Mouse (Mus musculus) thymus, postnatal 0 days (tissue): ENCODE data around the gene Cdh23. TPM values are rescaled to one million over a fixed set of nuclear protein-coding genes. Genes with fewer than 3 reads are reported as not detected.

Experiments used
- DNase-seq: peaks from one replicate; pipeline ENCODE4 v3.0.0-alpha.2; 2015; ENCODE audit warnings: low spot score
- polyA plus RNA-seq: library from polyadenylated mRNA; unstranded; fragments of >200 nt; fragmentation: Nextera tagmentation; extraction: Ambion mirVana; gene quantifications from 2 replicates; pipeline ENCODE4 v1.2.1, GENCODE M21; 2015

The Cdh23 gene
- polyA plus RNA-seq, 1 experiment from 2014 or later = 3.1 TPM

GRCm38 (mm10) chr10:60708837-60709236 is 12.5 kb upstream of the Cdh23 start:
- DNase-seq = no peak

- no peak for DNase-seq
Measured at GRCm38 (mm10) chr10:60706268-60706667, 10.0 kb upstream of the Cdh23 start.

- no peak for DNase-seq
Measured at GRCm38 (mm10) chr10:60705134-60705533, 8.8 kb upstream of the Cdh23 start.

DNA sequence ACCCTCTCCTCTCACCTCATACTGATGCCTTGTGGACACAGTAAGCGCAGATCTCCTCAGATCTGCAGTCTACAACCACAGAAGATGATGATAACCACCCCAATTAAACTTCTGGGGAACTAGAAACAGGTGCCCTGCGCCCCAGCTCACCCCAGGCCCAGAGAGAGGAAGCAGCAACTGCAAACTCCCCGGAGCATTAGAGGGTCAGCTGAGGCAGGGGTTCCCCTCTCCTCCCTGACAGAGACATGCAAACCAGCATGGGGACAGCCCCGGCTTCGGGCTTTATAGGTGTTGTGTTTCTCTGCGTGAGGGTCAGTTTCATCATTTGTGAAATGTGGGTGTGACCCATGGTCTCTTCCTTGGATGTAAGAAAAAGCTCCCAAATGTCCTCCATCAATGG is 1.5 kb upstream of the Cdh23 start:
- DNase-seq = no peak

DNA sequence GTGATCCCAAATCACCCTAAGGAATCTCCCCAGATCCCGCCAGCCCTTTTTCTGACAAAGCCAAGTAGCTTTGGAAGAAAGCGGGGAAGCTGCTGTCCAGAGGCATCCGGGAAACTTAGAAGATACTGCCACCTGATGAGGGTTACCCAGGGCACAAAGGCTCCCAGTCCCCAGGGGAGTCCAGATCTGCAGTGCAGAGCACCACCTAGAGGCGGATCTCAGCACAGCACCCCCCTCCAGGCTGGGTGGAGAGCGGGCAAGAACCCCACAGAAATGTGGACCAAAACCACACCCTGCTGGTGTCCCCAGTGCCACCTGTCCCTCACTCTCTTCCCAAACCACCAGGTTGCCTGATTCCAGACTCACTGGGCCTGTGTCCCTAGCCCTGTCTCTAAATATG is 685 bp upstream of the Cdh23 start:
- peak; percentile 83 for DNase-seq

DNA sequence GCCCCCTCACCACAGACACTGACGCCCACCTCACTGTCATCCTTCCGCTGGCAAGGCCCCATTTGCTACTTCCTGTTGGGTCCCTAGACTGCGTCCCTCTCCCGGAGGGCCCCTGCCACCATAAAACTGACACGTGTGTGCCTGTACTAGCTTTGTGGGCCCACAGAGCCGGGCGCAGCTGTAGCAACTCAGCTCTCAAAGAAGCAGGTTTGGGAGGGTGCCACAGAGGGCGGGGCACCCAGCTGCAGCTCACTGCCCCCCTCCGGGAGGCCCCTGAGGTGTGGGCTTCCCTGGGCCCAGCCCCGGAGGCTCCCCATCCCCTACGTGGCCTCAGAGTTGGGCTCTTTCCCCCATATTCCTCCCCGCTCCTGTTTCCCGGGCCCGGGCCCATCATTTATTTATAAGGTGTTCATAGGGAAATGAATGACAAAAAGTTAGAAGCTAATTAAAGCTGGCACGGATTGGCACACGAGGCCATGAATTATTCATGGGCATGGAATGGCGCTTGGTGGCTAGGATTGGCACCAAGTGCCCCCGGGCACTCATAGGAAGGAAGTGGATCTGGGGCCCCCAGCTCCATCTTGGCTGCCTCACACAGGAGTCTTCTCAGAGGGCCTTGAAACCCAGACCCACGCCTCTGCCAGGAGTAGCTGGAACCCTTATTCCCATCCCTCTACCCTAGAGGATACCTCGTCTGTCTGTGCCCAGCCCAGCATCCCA is 4.5 kb downstream of the Cdh23 start:
- peak; percentile 95 for DNase-seq

- peak; percentile 40 for DNase-seq
Measured at GRCm38 (mm10) chr10:60690960-60691359, 5.3 kb downstream of the Cdh23 start.

DNA sequence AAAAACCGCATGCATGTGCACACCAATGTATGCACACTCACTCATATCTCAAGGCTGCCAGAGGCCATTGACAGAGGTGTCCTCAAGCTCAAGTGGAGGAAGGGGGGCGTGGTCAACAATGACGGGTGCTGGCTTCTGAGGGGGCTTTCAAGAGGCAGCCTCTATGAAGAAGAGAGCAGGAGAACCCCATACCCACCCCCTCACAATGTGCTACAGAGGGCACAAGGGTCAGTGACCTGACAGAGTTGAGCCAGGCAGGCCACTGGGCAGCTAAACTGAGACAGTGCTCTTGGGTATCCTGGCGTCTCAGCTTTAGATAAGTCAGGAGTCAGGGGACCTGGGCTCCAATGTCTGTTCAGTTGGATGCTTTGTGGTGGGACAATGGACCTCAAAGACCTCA is 6.9 kb downstream of the Cdh23 start:
- no peak for DNase-seq

- DNase-seq = peak; percentile 65
Measured at GRCm38 (mm10) chr10:60687011-60687776, 9.1 kb downstream of the Cdh23 start.

DNA sequence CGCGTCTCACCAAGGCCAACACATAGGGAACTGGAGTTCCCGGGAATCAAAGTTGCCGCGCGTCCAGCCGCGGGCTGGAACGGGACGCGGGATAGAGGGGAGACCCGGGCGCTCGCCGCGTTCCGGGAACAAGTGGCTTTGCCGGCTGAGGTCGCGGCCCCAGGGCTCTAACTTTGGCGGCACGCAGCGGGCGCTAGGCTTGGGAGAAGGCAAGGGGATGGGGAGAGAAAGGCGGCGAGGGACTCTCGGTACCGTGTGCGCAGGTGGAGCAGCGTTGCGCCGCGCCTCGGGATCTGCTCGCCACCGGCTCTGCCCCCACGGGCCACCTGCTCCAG is 9.7 kb downstream of the Cdh23 start:
- DNase-seq = peak; percentile 15

DNA sequence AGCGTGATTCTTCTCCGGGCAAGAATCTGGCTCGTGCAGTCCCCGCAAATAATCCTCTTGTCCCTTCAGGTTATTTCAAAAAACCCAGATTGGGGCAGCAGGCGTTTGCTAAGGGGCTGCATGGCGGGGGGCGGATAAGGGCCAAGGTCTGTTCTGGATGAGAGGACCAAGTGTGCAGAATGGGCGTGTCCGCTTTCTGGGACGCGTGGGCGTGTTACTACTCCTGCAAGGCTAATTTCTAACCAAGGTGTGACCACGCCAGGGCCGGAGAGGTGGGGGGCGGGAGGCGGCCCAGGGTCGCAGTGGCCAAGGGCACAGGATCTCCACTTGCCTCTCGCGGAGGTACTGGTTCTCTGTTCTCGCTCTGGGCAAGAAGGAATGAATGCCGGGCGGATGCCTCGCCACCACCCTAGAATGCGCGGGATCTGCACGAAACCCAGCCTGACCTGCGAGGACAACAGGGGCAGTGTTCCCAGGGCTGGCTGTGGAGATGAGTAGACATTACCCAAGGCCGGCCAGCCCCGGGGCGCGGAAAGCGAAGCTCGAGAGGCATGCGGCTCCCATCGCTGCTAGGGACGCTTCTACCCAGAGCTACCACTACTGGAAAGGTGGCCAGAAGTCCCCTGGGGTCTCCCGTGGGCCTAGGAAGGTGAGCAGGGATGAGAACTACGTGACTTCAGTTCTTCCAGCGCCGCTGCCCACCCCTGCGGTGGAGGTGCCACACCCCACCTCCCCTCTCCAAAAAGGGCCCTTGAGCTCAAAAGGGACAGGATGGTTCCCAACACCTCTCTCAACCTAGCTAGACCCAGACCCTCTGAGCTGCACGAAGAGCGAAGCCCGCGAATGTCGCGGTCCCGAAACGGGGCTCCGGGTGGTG is 10.3 kb downstream of the Cdh23 start:
- peak; percentile 13 for DNase-seq

DNA sequence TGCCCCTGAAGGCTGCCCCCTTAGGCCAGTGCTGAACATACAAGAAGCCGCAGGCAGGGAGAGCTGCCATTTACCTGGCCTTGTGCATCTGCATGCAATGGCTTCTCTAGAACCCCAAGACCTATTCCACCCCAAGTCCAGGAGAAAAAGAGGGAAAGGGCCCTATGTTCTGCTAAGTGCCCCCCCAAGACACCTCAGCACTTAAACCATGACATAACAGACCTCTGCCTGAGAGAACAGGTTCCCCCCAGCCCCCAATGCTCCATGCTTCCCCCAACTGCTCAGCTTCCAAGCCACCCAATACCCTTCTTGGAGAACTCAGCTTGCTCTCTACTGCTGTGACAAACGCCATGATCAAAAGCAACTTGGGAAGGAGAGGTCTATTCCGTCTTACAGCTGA is 17.4 kb downstream of the Cdh23 start:
- DNase-seq = no peak

GRCm38 (mm10) chr10:60677319-60677718 is 19.0 kb downstream of the Cdh23 start:
- no peak for DNase-seq

GRCm38 (mm10) chr10:60670166-60670565 is 26.1 kb downstream of the Cdh23 start:
- DNase-seq = no peak

DNA sequence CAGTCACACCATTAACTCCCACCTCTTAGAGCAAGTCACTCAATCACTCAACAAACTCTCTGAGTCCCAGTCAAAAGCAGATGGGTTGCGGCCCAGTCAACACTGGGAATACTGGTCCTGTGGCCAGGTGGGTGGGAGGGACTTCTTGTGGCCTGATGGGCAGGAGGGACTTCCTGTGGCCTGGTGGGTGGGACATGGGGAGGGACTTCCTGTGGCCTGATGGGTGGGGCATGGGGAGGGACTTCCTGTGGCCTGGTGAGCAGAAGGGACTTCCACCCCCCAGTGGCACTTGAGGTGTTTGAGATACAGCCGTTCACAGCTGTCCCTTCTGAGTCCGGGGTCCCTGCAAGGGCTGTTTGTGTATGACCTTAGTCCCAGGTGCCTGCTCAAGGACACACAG is 27.7 kb downstream of the Cdh23 start:
- DNase-seq = no peak

DNA sequence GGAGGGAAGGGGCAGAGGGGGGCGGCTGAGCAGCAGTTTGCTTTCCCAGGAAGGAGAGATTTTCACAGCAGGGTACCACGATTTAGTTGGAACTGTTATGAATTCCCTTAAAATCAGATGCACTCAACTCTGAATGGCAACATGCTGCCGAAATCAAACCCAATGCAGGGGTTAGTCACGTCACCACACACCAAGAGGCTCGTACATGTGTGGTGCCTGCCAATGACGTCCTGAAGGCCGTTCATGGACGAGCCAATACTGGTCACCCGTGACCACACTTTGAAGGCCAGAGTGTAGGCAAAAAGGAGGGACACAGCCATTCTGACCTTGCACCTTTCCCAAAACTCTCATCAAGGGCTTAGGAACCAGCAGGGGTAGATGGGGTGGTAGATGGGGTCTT is 35.3 kb downstream of the Cdh23 start:
- no peak for DNase-seq

GRCm38 (mm10) chr10:60659450-60660020 is 36.8 kb downstream of the Cdh23 start:
- no peak for DNase-seq

- no peak for DNase-seq
Measured at GRCm38 (mm10) chr10:60658176-60658575, 38.1 kb downstream of the Cdh23 start.

DNA sequence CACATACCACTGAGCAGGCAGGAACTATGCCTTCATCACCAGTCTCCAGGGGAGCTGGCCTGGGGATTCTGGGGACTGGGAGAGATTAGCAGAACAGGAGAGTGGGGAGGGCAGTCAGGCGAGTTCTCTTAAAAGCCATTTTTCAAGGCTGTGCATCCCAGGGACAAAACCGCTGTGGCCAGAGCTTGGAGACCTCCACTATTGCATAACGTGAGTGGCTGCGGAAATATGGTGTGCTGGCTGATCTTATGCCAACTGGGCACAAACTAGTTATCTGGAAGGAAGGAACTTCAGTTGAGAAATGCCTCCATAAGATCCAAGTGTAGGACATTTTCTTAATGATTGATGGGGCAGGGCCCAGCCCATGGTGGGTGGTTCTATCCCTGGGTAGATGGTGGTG is 42.6 kb downstream of the Cdh23 start:
- DNase-seq = no peak

GRCm38 (mm10) chr10:60653106-60653505 is 43.2 kb downstream of the Cdh23 start:
- DNase-seq = no peak

DNA sequence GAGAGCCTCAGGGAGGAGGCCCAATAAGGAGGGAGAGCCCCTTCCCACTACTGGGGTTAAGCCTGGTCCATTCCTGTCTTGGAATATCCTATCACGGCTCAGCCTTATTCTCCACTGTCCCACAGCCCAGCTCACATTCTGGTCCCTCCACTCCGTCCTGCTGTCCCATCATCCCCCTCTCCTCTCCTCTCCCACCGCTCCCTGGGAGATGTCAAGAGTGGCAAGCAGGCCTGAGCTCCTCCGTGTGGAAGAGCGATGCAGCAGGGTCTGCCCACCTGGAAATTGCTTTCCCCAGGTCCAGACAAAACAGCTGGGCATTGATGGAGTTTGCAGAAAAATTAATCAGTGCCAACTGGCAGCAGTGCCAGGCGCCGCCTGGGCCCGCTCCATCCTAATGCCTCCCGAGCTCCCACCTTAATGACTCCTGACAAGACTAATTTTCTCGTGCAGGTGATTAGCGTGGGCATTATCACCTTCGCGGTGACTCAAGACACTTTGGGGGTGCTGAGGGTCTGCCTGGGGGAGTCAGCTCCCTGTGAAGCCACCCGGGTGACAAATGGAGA is 52.1 kb downstream of the Cdh23 start:
- DNase-seq = no peak
